Mouse (Mus musculus) bone marrow, adult 2 months (tissue): ENCODE measurements around the gene Ly86. TPM values are rescaled to one million over a fixed set of nuclear protein-coding genes. Genes with fewer than 3 reads are reported as not detected.

ENCODE experiments used
- H3K27ac ChIP-seq: fragments of 200-500 bp; 2 replicates; pipeline ENCODE4 v1.5.1; 2012; ENCODE audit warnings: low read depth, mild to moderate bottlenecking, control low read depth, inconsistent platforms, low read length; ENCODE audit not compliant: control insufficient read depth, poor library complexity, insufficient read depth
- H3K4me1 ChIP-seq: fragments of 200-500 bp; 2 replicates; pipeline ENCODE4 v1.6.1; 2011; ENCODE audit warnings: low read length; ENCODE audit not compliant: control insufficient read depth, insufficient read depth
- H3K4me3 ChIP-seq: fragments of 200-500 bp; replicated peaks from 2 replicates; pipeline ENCODE3; 2011; ENCODE audit warnings: mild to moderate bottlenecking, low read depth, low read length, control low read depth; ENCODE audit not compliant: control insufficient read depth
- CTCF ChIP-seq: fragments of 200-500 bp; IDR thresholded peaks from 2 replicates; pipeline ENCODE4 v1.5.1; 2011; ENCODE audit warnings: low read length, control low read depth; ENCODE audit not compliant: control insufficient read depth, insufficient read depth
- POLR2A ChIP-seq: fragments of 200-500 bp; IDR thresholded peaks from 2 replicates; pipeline ENCODE4 v1.6.1; 2011; ENCODE audit warnings: low read depth, mild to moderate bottlenecking, control low read depth, low read length, borderline replicate concordance; ENCODE audit not compliant: control insufficient read depth
- WGBS: fragments of 180-500 bp; shearing (Covaris S2); methylation state at CpG from one replicate; pipeline ENCODE4 v1.1.7; 2018; 5-methylcytosine and 5-hydroxymethylcytosine counted together
- polyA plus RNA-seq: library from polyadenylated mRNA; stranded (reverse); fragments of >200 nt; gene quantifications from 2 replicates; pipeline ENCODE4 v1.2.4, GENCODE M21; 2011; ENCODE audit warnings: low replicate concordance; ENCODE audit not compliant: missing spikeins, insufficient read depth, insufficient read length

Gene Ly86
- polyA plus RNA-seq, 1 experiment, result 18.8 TPM

DNA sequence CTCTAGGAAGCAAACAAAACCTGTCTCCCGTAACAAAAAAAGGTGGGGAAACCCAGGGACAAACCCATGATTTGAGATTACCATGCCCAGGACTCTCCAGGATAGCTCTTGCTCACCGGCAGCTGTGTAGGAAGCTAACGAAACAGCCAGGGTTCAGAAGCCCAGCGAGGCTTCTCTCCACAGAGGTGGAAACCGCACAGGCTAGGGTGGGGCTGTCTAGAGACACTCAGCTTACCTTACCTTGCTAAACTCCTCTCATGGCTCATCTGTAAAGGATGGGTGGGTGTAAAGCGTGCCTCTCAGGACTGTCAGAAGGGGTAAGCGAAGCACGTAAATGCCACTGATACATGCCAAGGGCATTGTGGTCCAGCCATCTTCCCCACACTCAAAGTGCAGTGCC is 94.9 kb downstream of the Ly86 start:
- no peak for TF ChIP-seq CTCF
- TF ChIP-seq POLR2A, result no peak
- H3K27ac ChIP-seq, result peak overlapping the region; percentile 80
- 36% methylated on average over 8 of the region's 8 CpGs for WGBS

DNA sequence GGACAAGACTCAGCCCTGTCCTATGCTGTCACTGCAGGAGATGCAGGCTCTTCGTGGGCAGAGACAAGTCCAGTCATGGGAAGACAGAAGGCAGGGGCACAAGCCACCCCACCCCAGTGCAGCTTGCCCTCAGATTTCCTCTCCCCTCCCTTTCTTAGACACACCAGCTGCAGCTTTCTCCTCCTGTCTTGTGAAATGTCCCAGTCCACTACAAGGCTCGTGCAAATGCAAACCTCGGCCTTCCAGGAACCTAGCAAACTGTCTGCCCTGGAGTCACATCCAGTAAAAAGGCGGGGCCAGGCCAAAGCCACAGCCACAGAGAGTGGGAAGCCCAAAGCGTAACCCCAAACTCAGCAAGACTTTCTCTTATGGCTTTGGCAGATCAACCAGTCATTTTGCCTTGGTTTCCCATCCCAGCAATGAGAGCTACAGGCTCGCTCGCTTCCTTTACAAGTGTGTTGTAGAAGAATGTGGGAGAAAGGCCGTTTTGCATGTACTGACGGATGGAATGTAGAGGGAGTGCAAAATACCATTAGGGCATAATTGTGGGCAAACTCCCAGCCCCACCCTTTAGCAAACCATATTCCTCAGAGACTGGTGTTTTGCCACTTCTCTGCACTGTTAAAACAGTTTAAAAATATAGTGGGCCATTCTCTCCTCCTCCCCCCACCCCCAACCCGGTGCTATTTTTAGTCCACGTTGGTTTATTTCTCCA is 95.7 kb downstream of the Ly86 start:
- no peak for TF ChIP-seq POLR2A
- no peak for TF ChIP-seq CTCF
- peak overlapping the region; percentile 80 for H3K27ac ChIP-seq
- no peaks in the 10 kb centered on the region; the same call in 1 of the 2 replicates for H3K4me1 ChIP-seq
- H3K4me3 ChIP-seq, result no peak overlapping the region
- WGBS, result 10% methylated on average over 11 of the region's 11 CpGs

More for the DNA sequence above, 94.9 kb downstream of the Ly86 start:
- Histone ChIP-seq H3K4me3 (peak overlapping the region; percentile 19), H3K4me1 (no peaks in the 10 kb centered on the region; the same call in 1 of the 2 replicates)

DNA sequence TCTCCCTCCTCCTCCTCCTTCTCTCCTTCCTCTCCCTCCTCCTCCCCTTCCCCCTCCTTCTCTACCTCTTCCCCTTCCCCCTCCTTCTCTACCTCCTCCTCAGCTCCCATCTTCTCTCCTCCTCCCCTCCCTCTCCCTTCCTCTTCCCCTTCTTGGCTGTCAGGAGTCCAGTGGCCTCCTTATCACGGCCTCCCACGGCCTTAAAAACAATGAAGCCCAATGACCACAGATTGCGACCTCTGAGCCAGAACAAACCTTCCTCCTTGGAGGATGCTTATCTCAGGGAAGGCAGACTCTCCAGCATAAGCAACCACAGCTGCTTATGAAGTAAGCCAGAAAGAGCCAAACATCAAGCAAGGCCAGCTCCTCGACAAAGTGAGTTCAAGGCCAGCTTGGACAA is 97.0 kb downstream of the Ly86 start:
- TF ChIP-seq POLR2A (no peak), CTCF (no peak)
- no peak overlapping the region for H3K27ac ChIP-seq

DNA sequence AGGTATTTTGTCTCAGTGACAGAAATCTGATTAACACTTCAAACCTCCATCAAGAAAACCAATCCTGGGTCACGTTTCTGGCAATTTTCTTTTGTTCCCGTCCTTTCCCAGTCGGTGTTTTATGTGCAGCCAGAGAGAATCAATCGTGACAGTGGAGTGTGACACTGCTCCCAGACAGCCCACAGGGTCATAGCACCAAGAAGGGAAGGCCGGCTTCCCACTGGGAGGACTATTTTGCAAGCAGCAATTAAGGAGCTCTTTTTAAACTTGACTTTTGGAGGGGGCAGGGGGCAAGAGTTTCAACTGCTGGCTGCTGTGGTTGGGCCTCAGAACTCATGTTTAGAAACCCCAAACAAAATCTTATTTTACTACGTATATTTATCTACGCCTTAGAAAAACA is 97.5 kb downstream of the Ly86 start:
- no peaks in the 10 kb centered on the region; the same call in 1 of the 2 replicates for H3K4me1 ChIP-seq
- H3K4me3 ChIP-seq, result no peak overlapping the region
- TF ChIP-seq POLR2A (no peak), CTCF (no peak)
- 58% methylated on average over 7 of the region's 7 CpGs for WGBS
- no peak overlapping the region for H3K27ac ChIP-seq

More for the DNA sequence above, 97.0 kb downstream of the Ly86 start:
- Histone ChIP-seq H3K4me1 (no peaks in the 10 kb centered on the region; the same call in 1 of the 2 replicates), H3K4me3 (no peak overlapping the region)
- 10% methylated on average over 4 of the region's 4 CpGs for WGBS

DNA sequence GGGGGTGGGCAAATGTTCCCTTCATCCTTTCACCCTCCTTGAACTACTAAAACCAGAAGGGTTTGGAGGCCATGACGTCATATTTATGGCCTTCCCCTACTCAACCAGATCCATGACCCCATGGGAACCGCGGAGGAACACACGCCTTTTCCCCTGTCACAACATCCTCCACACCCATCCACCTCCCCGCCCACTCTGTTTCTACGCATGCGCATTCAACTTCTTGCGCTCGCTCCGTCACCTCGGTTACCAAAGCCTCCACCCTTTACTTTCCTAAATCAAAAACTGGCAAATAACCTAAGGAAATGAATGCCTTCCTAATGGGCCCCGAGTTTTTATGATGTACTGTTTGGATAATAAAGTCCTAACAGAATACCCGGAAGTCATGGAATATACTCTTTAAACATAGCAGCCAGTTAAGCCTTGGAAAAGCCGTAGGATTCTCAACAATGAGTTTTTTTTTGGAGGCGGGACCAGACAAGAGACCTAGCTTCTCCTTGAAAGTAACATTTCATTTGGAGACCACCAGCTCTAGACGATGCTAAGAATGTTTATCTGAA is 101.8 kb downstream of the Ly86 start:
- no peaks in the 10 kb centered on the region; the same call in 1 of the 2 replicates for H3K4me1 ChIP-seq
- no peak overlapping the region for H3K4me3 ChIP-seq
- TF ChIP-seq POLR2A (no peak), CTCF (no peak)
- no peak overlapping the region for H3K27ac ChIP-seq
- WGBS, result 81% methylated on average over 16 of the region's 16 CpGs

DNA sequence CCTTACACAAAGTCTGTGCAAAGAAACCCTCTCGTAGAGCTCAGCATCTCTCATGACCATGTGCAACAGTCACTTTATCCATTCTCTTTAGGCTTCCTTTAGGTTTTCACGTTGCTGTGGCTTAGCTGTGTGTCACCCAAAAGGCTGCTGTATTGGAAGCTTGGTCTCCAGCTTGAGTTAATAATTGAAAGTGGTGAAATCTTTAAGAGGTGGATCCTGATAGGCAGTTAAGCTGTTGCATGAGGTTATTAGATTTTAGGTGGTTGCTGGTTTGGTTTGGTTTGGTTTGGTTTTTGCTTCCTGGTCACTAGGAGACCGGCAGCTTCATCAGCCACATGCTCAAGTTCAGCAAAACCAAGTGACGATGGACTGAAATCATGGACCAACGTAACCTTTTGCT is 106.0 kb downstream of the Ly86 start:
- no peak overlapping the region for H3K4me3 ChIP-seq
- H3K27ac ChIP-seq, result no peak overlapping the region
- peaks cover 3% of the 10 kb centered on the region for H3K4me1 ChIP-seq
- 81% methylated on average over 5 of the region's 5 CpGs for WGBS
- no peak for TF ChIP-seq POLR2A
- no peak for TF ChIP-seq CTCF

DNA sequence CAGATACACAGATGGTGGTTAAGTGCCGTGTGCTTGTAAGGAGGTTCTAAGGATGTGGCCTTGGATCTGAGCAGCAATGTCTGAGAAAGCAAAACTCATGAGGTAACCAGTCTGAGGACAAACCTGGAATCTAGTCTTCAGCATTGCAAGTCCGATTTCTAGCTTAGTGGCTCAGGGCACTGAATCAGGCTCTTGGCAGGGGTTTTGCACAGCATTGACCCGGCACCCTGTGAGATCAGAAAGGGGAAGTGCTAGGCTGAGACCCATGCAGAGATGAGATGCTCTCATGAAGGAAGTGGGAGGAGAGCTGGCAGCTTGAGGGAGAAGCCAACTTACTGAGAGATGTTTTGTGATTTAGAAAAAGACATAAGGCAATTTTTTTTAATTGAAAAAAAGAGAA is 106.5 kb downstream of the Ly86 start:
- TF ChIP-seq CTCF (no peak), POLR2A (no peak)
- no peak overlapping the region for H3K4me3 ChIP-seq
- WGBS, result 20% methylated on average over 3 of the region's 3 CpGs
- H3K4me1 ChIP-seq, result peaks cover 3% of the 10 kb centered on the region
- H3K27ac ChIP-seq, result peak overlapping the region; percentile 16; the same call in 1 of the 2 replicates

DNA sequence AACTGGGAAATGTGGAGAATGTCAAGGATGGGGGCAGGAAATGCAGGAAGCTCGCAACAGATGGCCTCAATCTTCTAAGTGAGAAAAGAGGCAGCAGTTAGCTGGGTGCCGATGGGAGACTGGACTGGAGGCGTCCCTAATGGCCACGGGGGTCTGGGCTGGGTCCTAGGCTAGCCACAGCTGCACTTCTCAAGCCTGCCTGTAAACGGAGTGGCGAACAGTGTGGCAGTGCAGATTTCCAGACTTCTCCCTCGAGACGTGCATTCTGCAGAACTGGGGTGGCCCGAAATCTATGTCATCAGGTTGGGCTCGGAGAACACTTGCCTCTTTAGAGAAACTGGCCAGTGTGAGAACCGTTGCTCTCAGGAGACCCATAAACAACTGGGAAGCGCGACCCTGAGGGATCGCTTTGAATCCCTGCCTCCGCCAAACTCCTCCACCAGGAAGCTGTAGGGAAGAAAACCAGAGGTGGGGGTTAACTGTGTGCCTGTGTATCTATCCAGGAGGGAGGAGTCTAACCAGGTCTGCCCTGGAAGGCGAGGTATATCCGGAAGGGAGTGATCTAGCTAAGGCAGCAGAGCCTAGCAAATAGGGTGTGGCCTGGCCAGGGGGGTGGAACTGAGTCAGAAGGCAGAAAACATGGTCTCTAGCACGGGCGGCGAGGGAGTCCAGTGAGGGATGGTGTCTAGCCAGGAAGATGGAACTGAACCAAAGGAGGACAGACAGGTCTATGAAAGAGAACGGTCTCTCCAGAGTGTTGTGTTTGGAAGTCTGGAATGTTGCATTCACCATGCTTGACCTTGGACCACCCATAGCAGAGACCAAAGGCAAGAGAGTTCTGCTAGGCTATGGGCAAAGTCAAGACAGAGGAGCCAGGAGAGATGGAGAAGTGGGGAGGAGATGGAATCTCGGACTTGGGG is 107.3 kb downstream of the Ly86 start:
- TF ChIP-seq CTCF (0 out of 2 replicates have a peak, but pooled peaks have one; percentile 2), POLR2A (no peak)
- WGBS, result 12% methylated on average over 22 of the region's 22 CpGs
- peak overlapping the region; percentile 82 for H3K27ac ChIP-seq
- peaks cover 3% of the 10 kb centered on the region for H3K4me1 ChIP-seq
- H3K4me3 ChIP-seq, result peak overlapping the region; percentile 14
